Mouse (Mus musculus): ENCODE results near the gene 4930430F08Rik. TPM values are rescaled to one million over a fixed set of nuclear protein-coding genes. Genes with fewer than 3 reads are reported as not detected.
"Not testable (repeated sequence)": the region's sequence is repeated elsewhere in the genome, so short reads cannot be mapped to it uniquely, and the experiment has no call there.

4930430F08Rik gene
- polyA plus RNA-seq, 1 experiment = 36.6 TPM

DNA sequence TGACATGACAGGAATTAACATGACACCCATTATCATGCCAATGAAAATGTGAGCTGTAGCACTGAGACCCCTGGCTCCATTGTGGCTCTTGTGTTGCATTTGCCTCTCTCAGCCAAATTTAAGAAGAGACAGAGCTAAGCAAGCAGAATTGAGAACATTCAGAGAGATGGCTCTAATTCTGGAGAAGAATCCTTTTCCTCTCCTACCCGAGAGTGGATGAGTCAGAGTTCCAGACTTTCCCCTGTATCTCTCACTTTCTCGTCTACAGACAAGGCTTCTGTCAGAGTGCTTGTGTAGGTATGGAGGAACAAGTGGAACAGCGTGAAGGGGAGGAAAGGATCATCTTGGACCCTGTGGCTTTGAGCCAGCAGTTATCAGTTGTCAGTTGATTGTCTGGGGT, 26.1 kb downstream of the 4930430F08Rik start:
- 85% methylated on average over 3 of the region's 3 CpGs for WGBS
- no peak for DNase-seq

DNA sequence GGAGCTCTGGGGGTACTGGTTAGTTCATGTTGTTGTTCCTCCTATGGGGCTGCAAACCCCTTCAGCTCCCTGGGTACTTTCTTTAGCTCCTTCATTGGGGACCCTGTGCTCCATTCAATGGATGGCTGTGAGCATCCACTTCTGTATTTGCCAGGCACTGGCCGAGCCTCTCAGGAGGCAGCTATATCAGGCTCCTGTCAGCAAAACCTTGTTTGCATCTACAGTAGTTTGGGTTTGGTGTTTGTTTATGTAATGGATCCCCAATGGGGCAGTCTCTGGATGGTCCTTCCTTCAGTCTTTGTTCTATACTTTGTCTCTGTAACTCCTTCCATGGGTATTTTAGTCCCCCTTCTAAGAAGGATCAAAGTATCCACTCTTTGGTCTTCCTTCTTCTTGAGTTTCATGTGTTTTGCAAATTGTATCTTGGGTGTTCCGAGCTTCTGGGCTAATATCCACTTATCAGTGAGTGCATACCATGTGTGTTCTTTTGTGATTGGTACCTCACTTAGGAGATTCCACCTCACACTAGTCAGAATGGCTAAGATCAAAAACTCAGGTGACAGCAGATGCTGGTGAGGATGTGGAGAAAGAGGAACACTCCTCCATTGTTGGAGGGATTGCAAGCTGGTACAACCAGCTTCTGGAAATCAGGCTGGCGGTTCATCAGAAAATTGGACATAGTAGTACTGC, 29.9 kb downstream of the 4930430F08Rik start:
- H3K27me3 ChIP-seq (ENCODE audit: control insufficient read depth, insufficient read depth, low read length); DNase-seq; H3K27ac ChIP-seq (ENCODE audit: insufficient read depth, low read length); H3K4me3 ChIP-seq (replicated peaks; ENCODE audit: insufficient read depth, low read depth, low read length); H3K4me1 ChIP-seq (ENCODE audit: control insufficient read depth, insufficient read depth, low read length): not testable (repeated sequence)
- 96% methylated on average over 3 of the region's 3 CpGs for WGBS

More for the DNA sequence above, 26.1 kb downstream of the 4930430F08Rik start:
- Histone ChIP-seq H3K27ac (ENCODE audit: insufficient read depth, low read length) (no peak overlapping the region), H3K4me1 (ENCODE audit: control insufficient read depth, insufficient read depth, low read length) (no peaks in the 10 kb centered on the region), H3K27me3 (ENCODE audit: control insufficient read depth, insufficient read depth, low read length) (no peaks in the 10 kb centered on the region), H3K4me3 (replicated peaks; ENCODE audit: insufficient read depth, low read depth, low read length) (no peak overlapping the region)
- TF ChIP-seq POLR2A (IDR thresholded peaks at IDR 0.05; ENCODE audit: borderline replicate concordance, insufficient read depth, low read length) (no peak), CTCF (IDR thresholded peaks at IDR 0.05; ENCODE audit: borderline replicate concordance, insufficient read depth, low read depth, low read length) (no peak)

DNA sequence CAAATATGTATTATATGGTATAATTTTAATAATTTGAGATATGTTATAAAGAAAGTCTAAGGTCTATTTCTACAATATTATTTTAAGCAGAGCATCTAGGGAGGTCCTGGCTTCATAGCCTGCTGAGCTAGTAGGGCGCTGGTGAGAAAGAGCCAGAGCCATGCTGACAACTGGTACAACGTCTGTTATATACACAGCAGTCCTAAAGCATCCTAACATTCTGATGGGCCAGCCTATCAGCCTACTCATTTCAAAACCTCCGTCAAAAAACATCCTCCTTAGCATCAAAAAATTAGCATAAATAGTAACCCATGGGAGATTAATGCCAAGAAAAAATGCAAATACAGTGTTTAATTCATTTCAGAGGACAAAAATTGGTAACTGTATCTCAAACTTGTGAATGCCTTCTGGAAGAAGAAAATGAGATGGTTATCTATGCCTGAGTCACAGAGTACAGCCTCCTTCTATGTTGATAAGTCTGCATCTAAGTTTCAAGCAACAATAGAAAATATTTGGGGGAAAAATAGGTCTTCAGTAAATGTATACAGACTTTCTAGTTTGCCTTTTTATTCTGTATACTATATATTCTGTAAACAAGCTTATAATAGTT, 33.6 kb downstream of the 4930430F08Rik start:
- Histone ChIP-seq H3K4me3 (replicated peaks; ENCODE audit: insufficient read depth, low read depth, low read length) (no peak overlapping the region), H3K27me3 (ENCODE audit: control insufficient read depth, insufficient read depth, low read length) (no peaks in the 10 kb centered on the region), H3K27ac (ENCODE audit: insufficient read depth, low read length) (no peak overlapping the region), H3K4me1 (ENCODE audit: control insufficient read depth, insufficient read depth, low read length) (no peaks in the 10 kb centered on the region)
- DNase-seq = no peak
- 63% methylated on average over 3 of the region's 3 CpGs for WGBS
- TF ChIP-seq POLR2A (IDR thresholded peaks at IDR 0.05; ENCODE audit: borderline replicate concordance, insufficient read depth, low read length) = no peak
- TF ChIP-seq CTCF (IDR thresholded peaks at IDR 0.05; ENCODE audit: borderline replicate concordance, insufficient read depth, low read depth, low read length) = no peak

DNA sequence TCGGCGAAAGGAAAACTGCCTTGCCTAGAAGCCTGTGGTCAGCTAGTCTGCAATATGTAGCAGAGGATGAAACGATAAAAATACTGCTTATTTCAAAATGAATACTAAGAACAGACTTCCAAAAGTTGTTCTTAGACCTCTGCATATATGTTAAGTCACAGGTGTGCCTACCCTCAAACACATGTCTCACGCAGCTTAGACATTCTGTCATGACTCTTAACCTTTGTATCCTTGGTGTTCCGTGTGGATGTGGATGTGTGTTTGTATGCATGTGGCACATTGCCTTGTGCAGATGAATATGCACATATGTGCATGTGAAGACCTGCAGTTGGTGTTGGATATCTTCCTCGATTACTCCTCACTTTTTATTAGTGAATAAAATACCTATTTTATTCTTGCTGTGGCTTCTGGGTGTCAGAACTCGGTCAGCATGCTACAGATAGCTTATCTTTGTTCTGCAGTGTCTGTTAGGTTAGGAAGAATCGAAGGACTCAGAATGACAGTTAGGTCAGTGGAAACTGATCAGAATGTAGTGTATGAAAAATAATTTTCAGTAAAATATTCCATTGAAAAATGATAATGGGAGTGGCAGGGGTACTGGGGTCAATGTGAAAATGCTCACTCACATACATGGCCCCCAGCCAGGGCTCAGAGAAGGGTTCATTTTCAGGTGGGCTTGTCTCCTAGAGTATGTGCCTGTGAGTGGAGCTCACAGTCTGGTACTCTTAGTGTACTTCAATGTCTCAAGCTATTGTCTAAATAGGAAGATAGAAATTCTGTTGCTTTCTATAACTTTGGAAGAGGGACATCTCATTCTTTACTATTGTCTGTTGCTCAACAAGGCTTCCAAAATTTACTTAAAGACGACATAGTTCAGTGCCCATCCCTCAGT, 65.5 kb downstream of the 4930430F08Rik start:
- no peak for TF ChIP-seq CTCF (IDR thresholded peaks at IDR 0.05; ENCODE audit: borderline replicate concordance, insufficient read depth, low read depth, low read length)
- TF ChIP-seq POLR2A (IDR thresholded peaks at IDR 0.05; ENCODE audit: borderline replicate concordance, insufficient read depth, low read length) = no peak
- no peak overlapping the region for H3K27ac ChIP-seq (ENCODE audit: insufficient read depth, low read length)
- no peaks in the 10 kb centered on the region for H3K27me3 ChIP-seq (ENCODE audit: control insufficient read depth, insufficient read depth, low read length)
- H3K4me1 ChIP-seq (ENCODE audit: control insufficient read depth, insufficient read depth, low read length) = no peaks in the 10 kb centered on the region
- 94% methylated on average over 9 of the region's 9 CpGs for WGBS
- no peak for DNase-seq
- no peak overlapping the region for H3K4me3 ChIP-seq (replicated peaks; ENCODE audit: insufficient read depth, low read depth, low read length)

GRCm38 (mm10) chr10:100522330-100522729, 67.9 kb downstream of the 4930430F08Rik start:
- Histone ChIP-seq H3K27ac (ENCODE audit: insufficient read depth, low read length) (no peak overlapping the region), H3K4me3 (replicated peaks; ENCODE audit: insufficient read depth, low read depth, low read length) (no peak overlapping the region), H3K4me1 (ENCODE audit: control insufficient read depth, insufficient read depth, low read length) (no peaks in the 10 kb centered on the region), H3K27me3 (ENCODE audit: control insufficient read depth, insufficient read depth, low read length) (no peaks in the 10 kb centered on the region)
- 89% methylated on average over 9 of the region's 9 CpGs for whole genome bisulfite sequencing
- no peak for DNase-seq
- TF ChIP-seq POLR2A (IDR thresholded peaks at IDR 0.05; ENCODE audit: borderline replicate concordance, insufficient read depth, low read length) = no peak
- no peak for TF ChIP-seq CTCF (IDR thresholded peaks at IDR 0.05; ENCODE audit: borderline replicate concordance, insufficient read depth, low read depth, low read length)

Other genes starting within 250 kb of the 4930430F08Rik start
- gene Gm4302, start 249.6 kb downstream of the 4930430F08Rik start, polyA plus RNA-seq (2012; rRNA removed) = not detected in 2 replicates
- gene Gm4303, start 244.5 kb downstream of the 4930430F08Rik start, polyA plus RNA-seq (2012; rRNA removed) = not detected in 2 replicates
- gene Gm4305, start 239.3 kb downstream of the 4930430F08Rik start, polyA plus RNA-seq (2012; rRNA removed) = not detected in 2 replicates
- not detected in 2 replicates for gene Gm4307, start 229.1 kb downstream of the 4930430F08Rik start, polyA plus RNA-seq (2012; rRNA removed)
- not detected in 2 replicates for gene Gm4312, start 207.9 kb downstream of the 4930430F08Rik start, polyA plus RNA-seq (2012; rRNA removed)
- 7.7 and 8.2 TPM in 2 replicates for gene Tmtc3, start 103.1 kb downstream of the 4930430F08Rik start, polyA plus RNA-seq (2012; rRNA removed)
- 7.5 and 8.1 TPM in 2 replicates for gene Cep290, start 102.9 kb downstream of the 4930430F08Rik start, polyA plus RNA-seq (2012; rRNA removed)
- gene 1700017N19Rik, start 61 bp upstream of the 4930430F08Rik start, polyA plus RNA-seq (2012; rRNA removed) = 0.18 TPM in 1 of 2 replicates, not detected in the other

Measured in cerebellum, adult 2 months (tissue).